Comparison of ENCODE assay signal across 28 mouse cellular contexts in the genomic region with DNA sequence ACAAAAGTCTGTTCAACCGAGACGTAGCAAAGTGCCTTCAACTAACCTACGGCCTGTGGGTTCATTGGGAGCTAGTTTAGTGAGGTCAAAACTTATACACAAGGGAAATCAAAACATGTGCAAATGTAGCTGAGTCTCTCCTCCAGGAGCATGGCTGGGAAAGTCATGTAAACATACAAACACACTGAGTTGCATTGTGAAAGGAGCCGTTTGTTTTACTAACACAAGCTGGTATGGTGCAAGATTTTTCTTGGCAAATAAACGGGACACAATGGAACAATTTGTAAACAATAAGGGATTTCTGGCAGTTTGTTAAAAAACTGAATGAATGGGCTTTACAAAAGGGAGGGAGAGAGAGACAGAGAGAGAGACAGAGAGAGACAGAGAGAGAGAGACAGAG.
DNase-seq lines count a peak whose midpoint lies in the region; ATAC-seq and TF ChIP-seq lines count a peak whose summit lies in the region.
"Had no signal": no experiment of that assay in that cellular context is flagged by ENCODE, and none has a peak within 500 bp of the region (broad histone marks: within the 10 kb centered on the region; RNA-seq: fewer than 3 reads in every experiment).

No protein-coding gene starts in this region.

- H3K9ac ChIP-seq in lung, embryonic 14.5 days, result no peak overlapping the region
- no peak overlapping the region for H3K9ac ChIP-seq in lung, embryonic 16.5 days (ENCODE audit: low read length)
- H3K9ac ChIP-seq: embryonic facial prominence, embryonic 13.5 days; embryonic facial prominence, embryonic 15.5 days; forebrain, embryonic 13.5 days; forebrain, embryonic 15.5 days; forebrain, postnatal 0 days had no signal

- TF ChIP-seq CTCF in lung, embryonic 14.5 days (IDR thresholded peaks at IDR 0.05; ENCODE audit: low read depth), result no peak

- peak; percentile 72 for DNase-seq in lung, embryonic 14.5 days
- no peak for DNase-seq in lung, postnatal 14 days
- no peak for DNase-seq in lung, postnatal 4 days
- DNase-seq in lung, postnatal 10 days, result peak; percentile 21
- DNase-seq in lung, postnatal 25 days (ENCODE audit: low spot score), result no peak
- peak; percentile 36 for DNase-seq in lung, postnatal 36 days
- DNase-seq in cerebellum, adult 11-12 months, result no peak
- DNase-seq: adrenal gland, adult 8-10 months; adrenal gland, postnatal 14 days; adrenal gland, postnatal 36 days; B cell, adult 2 months; cerebellum, adult 18-20 months; cerebellum, adult 8-10 months; cerebellum, adult 9-11 months; cerebellum, postnatal 14 days; cerebellum, postnatal 36 days; embryo, embryonic 11 days; forebrain, postnatal 0 days had no signal

- 46% methylated on average over 5 of the region's 5 CpGs for WGBS in lung, embryonic 14.5 days
- WGBS in lung, embryonic 16.5 days, result 42% methylated on average over 5 of the region's 5 CpGs

- no peaks in the 10 kb centered on the region for H3K9me3 ChIP-seq in lung, embryonic 14.5 days (ENCODE audit: low read depth, low read length)
- no peaks in the 10 kb centered on the region for H3K9me3 ChIP-seq in lung, embryonic 16.5 days (ENCODE audit: control insufficient read depth, low read length)
- H3K9me3 ChIP-seq: embryonic facial prominence, embryonic 13.5 days; embryonic facial prominence, embryonic 15.5 days; forebrain, embryonic 10.5 days; forebrain, embryonic 13.5 days; forebrain, embryonic 15.5 days; G1E had no signal

- H3K27ac ChIP-seq in lung, embryonic 14.5 days (ENCODE audit: low read depth), result no peak overlapping the region
- H3K27ac ChIP-seq in lung, embryonic 16.5 days (ENCODE audit: low read length), result peak overlapping the region; percentile 55
- H3K27ac ChIP-seq: embryonic facial prominence, embryonic 13.5 days; embryonic facial prominence, embryonic 15.5 days; forebrain, embryonic 10.5 days; forebrain, embryonic 13.5 days; forebrain, embryonic 15.5 days had no signal

- H3K4me1 ChIP-seq in lung, embryonic 14.5 days (ENCODE audit: insufficient read depth), result no peaks in the 10 kb centered on the region
- H3K4me1 ChIP-seq in lung, embryonic 16.5 days (replicated peaks; ENCODE audit: control insufficient read depth, insufficient read depth, low read length), result no peaks in the 10 kb centered on the region; the same call in 1 of the 2 replicates
- H3K4me1 ChIP-seq: embryonic facial prominence, embryonic 13.5 days; embryonic facial prominence, embryonic 15.5 days; forebrain, embryonic 10.5 days; forebrain, embryonic 13.5 days had no signal

- H3K4me3 ChIP-seq in lung, embryonic 14.5 days (ENCODE audit: low read depth, low read length), result no peak overlapping the region
- no peak overlapping the region for H3K4me3 ChIP-seq in lung, embryonic 16.5 days (ENCODE audit: low read length)
- H3K4me3 ChIP-seq: embryonic facial prominence, embryonic 13.5 days; embryonic facial prominence, embryonic 15.5 days; erythroblast, embryonic 14.5 days; forebrain, embryonic 10.5 days; forebrain, embryonic 13.5 days; forebrain, embryonic 15.5 days had no signal

- H3K36me3 ChIP-seq in lung, embryonic 14.5 days (ENCODE audit: insufficient read depth), result no peaks in the 10 kb centered on the region
- H3K36me3 ChIP-seq in lung, embryonic 16.5 days (ENCODE audit: control insufficient read depth, insufficient read depth, low read length), result no peaks in the 10 kb centered on the region
- H3K36me3 ChIP-seq: embryonic facial prominence, embryonic 13.5 days; embryonic facial prominence, embryonic 15.5 days; forebrain, embryonic 10.5 days; forebrain, embryonic 15.5 days; G1E had no signal

- peak; percentile 52; the same call in 1 of the 2 replicates for ATAC-seq in lung, embryonic 14.5 days (ENCODE audit: insufficient read depth)
- ATAC-seq in lung, embryonic 16.5 days (ENCODE audit: low read depth), result peak; percentile 86
- ATAC-seq: CD4-positive, CD25-positive, alpha-beta regulatory T cell, adult 4 months; forebrain, embryonic 13.5 days; forebrain, embryonic 15.5 days; forebrain, postnatal 0 days had no signal

- no peaks in the 10 kb centered on the region for H3K27me3 ChIP-seq in lung, embryonic 14.5 days (ENCODE audit: insufficient read depth, low read length)
- H3K27me3 ChIP-seq in lung, embryonic 16.5 days (ENCODE audit: control insufficient read depth, insufficient read depth, low read depth, low read length), result no peaks in the 10 kb centered on the region
- H3K27me3 ChIP-seq: CH12.LX; embryonic facial prominence, embryonic 13.5 days; embryonic facial prominence, embryonic 15.5 days; forebrain, embryonic 13.5 days; forebrain, embryonic 15.5 days had no signal

- no peak overlapping the region for H3K4me2 ChIP-seq in lung, embryonic 14.5 days
- no peak overlapping the region for H3K4me2 ChIP-seq in lung, embryonic 16.5 days (ENCODE audit: low read depth, low read length)
- H3K4me2 ChIP-seq: embryonic facial prominence, embryonic 13.5 days; embryonic facial prominence, embryonic 15.5 days; forebrain, embryonic 13.5 days; forebrain, embryonic 15.5 days had no signal

Comparison
In these comparisons a context has a peak if more than half of its experiments do, and no peak if none do; other contexts are left out.
1. DNase-seq: peak in lung, embryonic 14.5 days (single experiment), lung, postnatal 10 days (single experiment) and lung, postnatal 36 days (single experiment); none in lung, postnatal 14 days (single experiment), lung, postnatal 4 days (0 of 2), lung, postnatal 25 days (single experiment) and cerebellum, adult 11-12 months (single experiment).